Mouse (Mus musculus) B cell, adult 2 months (primary cell): Measurements from ENCODE around the gene Thsd7a.

ENCODE experiments used
- DNase-seq, 2 experiments: peaks; one replicate each; pipeline ENCODE4 v3.0.0; 2022

The Thsd7a gene

GRCm38 (mm10) chr6:12381136-12381778 is 368.0 kb downstream of the Thsd7a start:
- no peak for DNase-seq

GRCm38 (mm10) chr6:12380717-12381116 is 368.5 kb downstream of the Thsd7a start:
- no peak for DNase-seq

- no peak for DNase-seq
These were observed 390.5 kb downstream of the Thsd7a start for GRCm38 (mm10) chr6:12358737-12359136.

- DNase-seq = no peak
These were observed 395.6 kb downstream of the Thsd7a start for GRCm38 (mm10) chr6:12353573-12353972.

- DNase-seq = no peak
These were observed 397.0 kb downstream of the Thsd7a start for GRCm38 (mm10) chr6:12352165-12352719.

GRCm38 (mm10) chr6:12350753-12351152 is 398.5 kb downstream of the Thsd7a start:
- DNase-seq = no peak

- no peak for DNase-seq
These were observed 400.0 kb downstream of the Thsd7a start for GRCm38 (mm10) chr6:12349105-12349759.

GRCm38 (mm10) chr6:12348667-12349066 is 400.5 kb downstream of the Thsd7a start:
- DNase-seq = no peak

GRCm38 (mm10) chr6:12336590-12337584 is 412.3 kb downstream of the Thsd7a start:
- no peak for DNase-seq

- no peak for DNase-seq
These were observed 433.9 kb downstream of the Thsd7a start for GRCm38 (mm10) chr6:12315070-12315909.

GRCm38 (mm10) chr6:12307502-12307901 is 441.7 kb downstream of the Thsd7a start:
- no peak for DNase-seq

- no peak for DNase-seq
These were observed 486.4 kb downstream of the Thsd7a start for GRCm38 (mm10) chr6:12262641-12263400.
